Comparison of ENCODE assay signal across 8 mouse cellular contexts in genomic region chr4:48586099-48586821, GRCm38 (mm10). TPM values are rescaled to one million over a fixed set of nuclear protein-coding genes. Genes with fewer than 3 reads are reported as not detected.
DNase-seq lines count a peak whose midpoint lies in the region; ATAC-seq and TF ChIP-seq lines count a peak whose summit lies in the region.

No protein-coding gene starts in this region.

- H3K9me3 ChIP-seq in embryonic facial prominence, embryonic 14.5 days (ENCODE audit: control insufficient read depth, low read length), result no peaks in the 10 kb centered on the region
- no peaks in the 10 kb centered on the region for H3K9me3 ChIP-seq in hindbrain, postnatal 0 days (ENCODE audit: low read length)
- no peaks in the 10 kb centered on the region for H3K9me3 ChIP-seq in liver, embryonic 16.5 days (replicated peaks; ENCODE audit: control insufficient read depth, low read length)

- ATAC-seq in embryonic facial prominence, embryonic 14.5 days (ENCODE audit: low read depth), result peak; percentile 48
- peak; percentile 39 for ATAC-seq in hindbrain, postnatal 0 days
- no peak for ATAC-seq in liver, embryonic 16.5 days (ENCODE audit: low read depth)
- no peak for ATAC-seq in activated CD4-positive, CD25-positive, alpha-beta regulatory T cell, adult 4 months

- peak overlapping the region; percentile 72 for H3K4me2 ChIP-seq in embryonic facial prominence, embryonic 14.5 days (ENCODE audit: low read depth, low read length)
- H3K4me2 ChIP-seq in hindbrain, postnatal 0 days (ENCODE audit: low read depth, low read length), result peak overlapping the region; percentile 81
- peak overlapping the region; percentile 70 for H3K4me2 ChIP-seq in liver, embryonic 16.5 days (ENCODE audit: low read depth, low read length)

- peaks cover 4% of the 10 kb centered on the region; the same call in 1 of the 2 replicates for H3K36me3 ChIP-seq in embryonic facial prominence, embryonic 14.5 days (ENCODE audit: control insufficient read depth, insufficient read depth, low read length)
- H3K36me3 ChIP-seq in hindbrain, postnatal 0 days (ENCODE audit: insufficient read depth, low read length), result no peaks in the 10 kb centered on the region
- H3K36me3 ChIP-seq in liver, embryonic 16.5 days (ENCODE audit: control insufficient read depth, insufficient read depth), result no peaks in the 10 kb centered on the region

- peaks cover 10% of the 10 kb centered on the region for H3K4me1 ChIP-seq in embryonic facial prominence, embryonic 14.5 days (ENCODE audit: control insufficient read depth, insufficient read depth, low read length)
- H3K4me1 ChIP-seq in hindbrain, postnatal 0 days (ENCODE audit: insufficient read depth, low read length), result no peaks in the 10 kb centered on the region
- H3K4me1 ChIP-seq in liver, embryonic 16.5 days (ENCODE audit: control insufficient read depth, low read depth, low read length), result no peaks in the 10 kb centered on the region
- H3K4me1 ChIP-seq in olfactory bulb, adult 2 months (ENCODE audit: control insufficient read depth, insufficient read depth, low read length), result peaks cover 21% of the 10 kb centered on the region

- no peak for TF ChIP-seq POLR2A in olfactory bulb, adult 2 months (IDR thresholded peaks at IDR 0.05; ENCODE audit: insufficient read depth, low read depth, low read length)

- 0% methylated on average over 12 of the region's 12 CpGs for WGBS in embryonic facial prominence, embryonic 14.5 days
- 3% methylated on average over 12 of the region's 12 CpGs for WGBS in hindbrain, postnatal 0 days
- 17% methylated on average over 12 of the region's 12 CpGs for WGBS in liver, embryonic 16.5 days (ENCODE audit: insufficient replicate concordance)
- whole genome bisulfite sequencing in olfactory bulb, adult 2 months, result 12% methylated on average over 12 of the region's 12 CpGs

- peak overlapping the region; percentile 72 for H3K4me3 ChIP-seq in embryonic facial prominence, embryonic 14.5 days (ENCODE audit: low read depth, low read length)
- H3K4me3 ChIP-seq in hindbrain, postnatal 0 days (ENCODE audit: low read length), result peak overlapping the region; percentile 76
- peak overlapping the region; percentile 61 for H3K4me3 ChIP-seq in liver, embryonic 16.5 days (ENCODE audit: low read depth, low read length)
- peak overlapping the region; percentile 90 for H3K4me3 ChIP-seq in olfactory bulb, adult 2 months (ENCODE audit: insufficient read depth, low read depth, low read length)

- peak; percentile 7 to 12 for DNase-seq in adrenal gland, postnatal 36 days
- DNase-seq in adrenal gland, postnatal 4 days (ENCODE audit: low spot score in 2 of 2), result no peak
- peak; percentile 72 for DNase-seq in ES-CJ7 (ENCODE audit: low read depth, low spot score)
- peak; percentile 65 for DNase-seq in embryonic facial prominence, embryonic 14.5 days (ENCODE audit: low spot score)
- DNase-seq in hindbrain, postnatal 0 days (ENCODE audit: low spot score), result peak; percentile 70

- TF ChIP-seq CTCF in hindbrain, postnatal 0 days (IDR thresholded peaks at IDR 0.05; ENCODE audit: low read depth), result 0 out of 2 replicates have a peak, but pooled peaks have one; percentile 24
- TF ChIP-seq CTCF in olfactory bulb, adult 2 months (IDR thresholded peaks at IDR 0.05; ENCODE audit: insufficient read depth, low read depth, low read length), result no peak

- peak overlapping the region; percentile 98 for H3K9ac ChIP-seq in embryonic facial prominence, embryonic 14.5 days (ENCODE audit: low read depth, low read length)
- H3K9ac ChIP-seq in hindbrain, postnatal 0 days (replicated peaks; ENCODE audit: low read length), result peak overlapping the region; percentile 88
- H3K9ac ChIP-seq in liver, embryonic 16.5 days (ENCODE audit: low read depth, low read length), result no peak overlapping the region

- peak overlapping the region; percentile 96 for H3K27ac ChIP-seq in embryonic facial prominence, embryonic 14.5 days (replicated peaks; ENCODE audit: low read depth, low read length)
- peak overlapping the region; percentile 94 for H3K27ac ChIP-seq in hindbrain, postnatal 0 days
- H3K27ac ChIP-seq in liver, embryonic 16.5 days (ENCODE audit: low read length), result no peak overlapping the region
- H3K27ac ChIP-seq in olfactory bulb, adult 2 months (ENCODE audit: insufficient read depth, low read depth, low read length), result peak overlapping the region; percentile 23

- H3K27me3 ChIP-seq in embryonic facial prominence, embryonic 14.5 days (replicated peaks; ENCODE audit: control insufficient read depth, insufficient read depth, low read length), result no peaks in the 10 kb centered on the region
- H3K27me3 ChIP-seq in hindbrain, postnatal 0 days (ENCODE audit: insufficient read depth, low read length), result no peaks in the 10 kb centered on the region
- H3K27me3 ChIP-seq in liver, embryonic 16.5 days (ENCODE audit: control insufficient read depth, insufficient read depth, low read depth, low read length), result peaks cover 24% of the 10 kb centered on the region

RNA-seq across cellular contexts. Expression of gene Tmeff1, which starts 1.3 kb away (rescaled TPM):
- 10 to 100 TPM in 1 of 2 experiments, 1 to 10 TPM in 1; 9.3 to 14.4 TPM for total RNA-seq in adrenal gland, postnatal 36 days (2021)
- total RNA-seq in adrenal gland, postnatal 4 days (2021), result 10 to 100 TPM; 32.5 to 38.3 TPM
- polyA plus RNA-seq in embryonic facial prominence, embryonic 14.5 days (2014; fragmentation: Nextera tagmentation; extraction: Ambion mirVana), result 61.4 and 70.2 TPM in 2 replicates
- 193 and 228 TPM in 2 replicates for total RNA-seq in hindbrain, postnatal 0 days (2014; rRNA removed)
- polyA plus RNA-seq in hindbrain, postnatal 0 days (2015; fragmentation: Nextera tagmentation; extraction: Ambion mirVana), result 181 and 195 TPM in 2 replicates
- 0.12 and 0.18 TPM in 2 replicates for polyA plus RNA-seq in liver, embryonic 16.5 days (2015; fragmentation: Nextera tagmentation; extraction: Ambion mirVana)
- polyA plus RNA-seq in olfactory bulb, adult 2 months (2012; ENCODE audit: insufficient read depth, insufficient read length, low replicate concordance, missing spikeins), result not detected in 2 replicates
- polyA plus RNA-seq in activated CD4-positive, CD25-positive, alpha-beta regulatory T cell, adult 4 months (2017; shearing (Covaris generic)), result not detected

RNA-seq across cellular contexts. Expression of gene Msantd3, which starts 46.5 kb away (rescaled TPM):
- total RNA-seq in adrenal gland, postnatal 36 days (2021), result 10 to 100 TPM; 16.7 to 17.0 TPM
- total RNA-seq in adrenal gland, postnatal 4 days (2021), result 10 to 100 TPM; 28.0 to 28.7 TPM
- 22.3 and 28.4 TPM in 2 replicates for polyA plus RNA-seq in embryonic facial prominence, embryonic 14.5 days (2014; fragmentation: Nextera tagmentation; extraction: Ambion mirVana)
- total RNA-seq in hindbrain, postnatal 0 days (2014; rRNA removed), result 25.1 and 28.1 TPM in 2 replicates
- 27.3 and 30.4 TPM in 2 replicates for polyA plus RNA-seq in hindbrain, postnatal 0 days (2015; fragmentation: Nextera tagmentation; extraction: Ambion mirVana)
- polyA plus RNA-seq in liver, embryonic 16.5 days (2015; fragmentation: Nextera tagmentation; extraction: Ambion mirVana), result 1.4 and 1.6 TPM in 2 replicates
- polyA plus RNA-seq in olfactory bulb, adult 2 months (2012; ENCODE audit: insufficient read depth, insufficient read length, low replicate concordance, missing spikeins), result not detected in 2 replicates
- polyA plus RNA-seq in activated CD4-positive, CD25-positive, alpha-beta regulatory T cell, adult 4 months (2017; shearing (Covaris generic)), result not detected

Comparison
In these comparisons a context has a peak if more than half of its experiments do, and no peak if none do; other contexts are left out.
1. DNase-seq: peak in adrenal gland, postnatal 36 days (2 of 2), ES-CJ7 (single experiment), embryonic facial prominence, embryonic 14.5 days (single experiment) and hindbrain, postnatal 0 days (single experiment); none in adrenal gland, postnatal 4 days (0 of 2).
2. ATAC-seq: peak in embryonic facial prominence, embryonic 14.5 days (single experiment) and hindbrain, postnatal 0 days (single experiment); none in liver, embryonic 16.5 days (single experiment) and activated CD4-positive, CD25-positive, alpha-beta regulatory T cell, adult 4 months (single experiment).
3. RNA of gene Tmeff1, which starts 1.3 kb away (polyA plus RNA-seq): 181 to 195 TPM in hindbrain, postnatal 0 days and 61.4 to 70.2 TPM in embryonic facial prominence, embryonic 14.5 days; 0.12 to 0.18 TPM in liver, embryonic 16.5 days, not detected in activated CD4-positive, CD25-positive, alpha-beta regulatory T cell, adult 4 months and not detected in olfactory bulb, adult 2 months; every median in the first group is over 10 times any median in the second.
4. Peak in every context shown above with its lines, with median percentiles within 50 percentile points of each other: H3K4me2 ChIP-seq and H3K4me3 ChIP-seq.